Mouse (Mus musculus): ENCODE results near the gene Gjc2.

DNA sequence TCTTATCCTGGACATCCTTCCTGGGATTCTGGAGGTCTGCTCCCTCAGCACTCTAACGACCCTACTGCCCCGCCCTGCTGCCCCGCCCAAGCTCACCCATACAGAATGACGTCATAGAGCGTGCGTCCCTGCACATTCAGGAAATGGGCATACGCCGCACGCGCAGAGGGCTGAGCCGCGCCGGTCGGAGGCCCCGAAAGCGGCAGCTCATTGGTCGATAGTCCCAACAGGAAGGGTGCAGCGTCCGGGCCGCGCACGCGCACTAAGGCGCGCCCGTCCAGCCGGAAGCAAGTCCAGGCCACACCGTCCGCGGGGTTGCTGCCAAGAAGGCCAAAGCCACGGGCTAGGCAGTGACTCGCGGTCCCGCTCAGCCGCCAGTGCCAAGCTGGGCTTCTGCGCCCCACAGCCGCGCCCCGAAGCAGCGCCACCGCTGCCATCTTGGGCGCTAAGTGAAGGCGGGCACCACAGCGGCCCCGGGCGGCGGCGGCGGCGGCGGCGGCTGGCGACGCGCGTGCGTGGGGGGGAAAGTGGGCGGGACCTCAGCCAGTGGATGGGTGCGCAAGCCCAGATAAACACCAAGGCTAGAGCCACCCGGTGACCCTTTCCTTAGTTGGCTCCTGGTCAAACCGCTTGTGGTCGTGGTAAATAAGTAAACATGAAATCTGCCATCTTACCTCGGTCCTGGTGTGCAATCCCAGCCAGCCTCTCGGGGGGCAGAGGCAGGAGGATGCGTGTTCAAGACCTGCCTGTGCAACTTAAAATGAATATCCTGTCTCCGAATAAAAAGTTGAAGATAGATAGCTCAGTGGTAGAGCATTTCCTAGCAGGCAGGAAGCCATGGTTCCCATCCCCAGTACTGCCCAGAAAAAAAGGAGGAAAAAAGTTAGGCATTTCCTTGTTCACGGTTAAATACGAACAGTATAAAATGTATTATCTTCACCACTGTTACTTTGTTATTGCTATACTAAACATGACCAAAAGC, 19.5 kb downstream of the Gjc2 start, which contains the start of gene Iba57:
- peak; percentile 51; the same call in 1 of the 2 replicates for TF ChIP-seq CTCF (IDR thresholded peaks at IDR 0.05; ENCODE audit: low read depth)
- TF ChIP-seq EP300 (optimal IDR thresholded peaks at IDR 0.05) = no peak
